Mouse (Mus musculus): ENCODE results near the gene Epha6.
"Not testable (repeated sequence)": the region's sequence is repeated elsewhere in the genome, so short reads cannot be mapped to it uniquely, and the experiment has no call there.

Epha6 gene

DNA sequence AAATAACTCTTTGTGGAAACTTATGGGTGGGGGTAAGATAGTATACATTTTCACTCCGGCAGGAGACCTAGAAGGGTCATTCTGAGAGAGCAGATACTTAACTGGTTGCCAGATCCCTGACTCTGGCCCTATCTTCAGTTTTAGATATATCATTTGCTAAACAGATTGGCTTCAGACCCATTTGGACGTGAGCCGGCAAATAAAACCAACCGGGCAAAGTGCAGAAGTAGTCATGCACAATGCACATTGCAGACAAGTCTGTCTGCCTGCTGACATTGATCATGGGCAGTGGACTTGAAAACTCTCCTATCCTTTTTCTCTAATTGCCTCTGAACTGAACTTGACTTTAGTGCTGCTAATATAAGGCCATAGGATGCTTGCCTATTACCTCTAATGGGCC, 681.6 kb downstream of the Epha6 start:
- no peak for DNase-seq (ENCODE audit: low spot score in 2 of 2)

DNA sequence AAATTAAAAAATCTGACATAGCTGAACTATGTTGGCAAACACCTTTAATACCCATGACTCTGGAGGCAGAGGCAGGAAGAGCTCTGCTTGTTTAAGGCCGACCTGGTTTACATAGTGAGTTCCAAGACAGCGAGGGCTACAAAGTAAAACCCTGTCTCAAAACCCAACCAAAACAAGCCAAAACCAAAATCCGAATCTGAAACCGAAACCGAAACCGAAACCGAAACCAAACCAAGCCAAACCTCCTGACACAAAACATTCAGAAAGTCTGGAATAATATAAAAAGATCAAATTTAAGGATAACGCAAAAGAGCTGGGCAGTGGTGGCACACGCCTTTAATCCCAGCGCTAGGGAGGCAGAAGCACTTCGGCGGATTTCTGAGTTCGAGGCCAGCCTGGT, 725.3 kb downstream of the Epha6 start:
- DNase-seq (ENCODE audit: low spot score in 2 of 2) = no peak

DNA sequence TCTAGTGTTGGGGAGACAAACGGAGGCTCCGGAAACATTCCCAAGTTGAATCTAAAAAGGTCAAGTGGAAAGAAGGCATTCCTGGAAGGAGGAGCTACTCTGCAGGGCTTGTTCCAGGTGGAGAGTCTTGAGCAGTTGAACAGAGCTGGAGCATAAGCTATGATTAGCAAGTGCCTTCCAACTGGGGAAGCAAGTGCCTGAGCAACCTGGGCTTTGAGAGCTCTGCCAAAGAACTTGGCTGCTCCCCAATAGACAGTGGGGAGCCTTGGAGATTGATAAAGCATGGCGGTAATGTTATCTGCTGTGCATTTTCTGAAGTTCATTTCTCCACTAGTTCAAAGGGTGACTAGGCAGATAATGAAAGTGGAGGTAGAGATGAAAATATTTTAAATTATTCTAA, 733.5 kb downstream of the Epha6 start:
- no peak for DNase-seq (ENCODE audit: low spot score in 2 of 2)

DNA sequence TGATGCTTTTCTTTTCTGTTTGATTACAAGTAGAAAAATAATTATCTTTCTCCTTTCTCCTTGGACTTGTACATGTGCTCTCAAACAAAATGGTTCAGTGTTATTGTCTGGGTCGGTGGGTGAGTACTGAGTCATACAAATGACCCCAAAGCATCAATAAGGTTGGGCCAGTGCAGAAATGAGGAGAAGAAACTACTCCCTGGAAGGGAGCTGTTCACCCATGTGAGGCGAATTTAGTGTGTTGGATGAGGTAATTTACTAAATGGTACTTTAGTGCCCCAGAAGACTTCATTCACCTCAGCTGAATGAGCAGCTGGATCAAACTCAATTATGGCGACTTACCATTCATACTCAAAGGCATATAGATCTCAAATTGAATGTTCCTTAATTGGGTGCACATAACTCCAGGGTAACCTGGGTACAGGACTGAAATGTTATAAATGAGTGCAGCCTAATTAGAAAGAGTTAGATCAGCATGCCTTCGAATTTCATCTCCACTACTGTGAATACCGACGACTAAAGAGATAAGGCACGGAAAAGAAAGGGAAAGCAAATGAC, 751.1 kb downstream of the Epha6 start:
- DNase-seq (ENCODE audit: low spot score in 2 of 2) = no peak

DNA sequence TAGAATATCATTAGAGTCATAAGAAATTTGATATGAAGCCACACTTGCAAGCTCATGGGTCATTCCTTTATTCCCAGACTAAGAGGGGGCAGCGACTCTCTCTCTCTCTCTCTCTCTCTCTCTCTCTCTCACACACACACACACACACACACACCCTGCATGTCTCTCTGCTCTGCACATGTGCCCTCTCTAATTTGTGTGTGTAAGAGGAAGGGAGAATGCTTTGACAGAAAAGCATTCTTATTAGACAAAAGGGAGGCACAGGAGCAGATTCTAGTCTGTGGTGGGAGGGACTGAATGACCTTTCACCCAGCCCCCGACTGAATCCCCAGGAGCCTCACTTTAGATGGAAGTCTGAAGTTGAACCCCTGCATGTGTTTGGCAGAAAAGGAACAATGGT, 752.6 kb downstream of the Epha6 start:
- no peak for DNase-seq (ENCODE audit: low spot score in 2 of 2)

DNA sequence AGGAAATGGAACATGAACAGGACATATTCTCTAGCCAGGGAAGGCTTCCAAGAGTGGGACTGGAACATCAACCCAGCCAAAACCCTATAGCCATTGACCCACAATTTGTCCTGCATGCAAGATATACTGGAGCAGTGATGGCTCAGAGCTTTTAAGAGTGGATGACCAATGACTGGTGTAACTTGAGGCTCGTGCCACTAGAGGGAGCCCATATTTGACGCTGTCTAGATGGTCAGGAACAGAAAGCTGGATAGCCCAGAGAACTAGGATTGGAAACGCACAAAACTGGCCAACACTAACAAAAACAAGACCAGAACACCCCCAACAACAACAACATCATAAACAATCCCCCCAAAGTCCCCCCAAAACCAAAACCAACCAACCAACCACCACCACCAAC, 758.8 kb downstream of the Epha6 start:
- DNase-seq (ENCODE audit: low spot score in 2 of 2) = no peak

DNA sequence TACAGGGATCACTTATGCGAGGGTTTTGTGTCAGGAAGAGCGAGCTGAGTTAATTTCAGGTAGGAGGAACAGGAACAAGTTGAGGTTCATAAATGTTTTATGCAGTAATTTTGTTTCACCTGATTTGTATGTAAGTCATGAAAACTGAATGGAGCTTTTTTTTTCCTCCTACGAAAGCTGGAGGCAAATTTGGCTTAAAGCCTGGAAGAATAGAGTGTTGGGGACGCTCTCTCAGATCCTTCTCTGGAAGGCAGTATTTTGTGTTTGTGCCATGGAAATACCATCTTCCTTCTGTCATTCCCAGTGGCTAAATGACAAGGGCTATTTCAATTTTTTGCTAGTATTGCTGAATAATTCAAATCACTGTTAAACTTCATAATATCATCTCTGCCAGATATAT, 768.6 kb downstream of the Epha6 start:
- no peak for DNase-seq (ENCODE audit: low spot score in 2 of 2)

DNA sequence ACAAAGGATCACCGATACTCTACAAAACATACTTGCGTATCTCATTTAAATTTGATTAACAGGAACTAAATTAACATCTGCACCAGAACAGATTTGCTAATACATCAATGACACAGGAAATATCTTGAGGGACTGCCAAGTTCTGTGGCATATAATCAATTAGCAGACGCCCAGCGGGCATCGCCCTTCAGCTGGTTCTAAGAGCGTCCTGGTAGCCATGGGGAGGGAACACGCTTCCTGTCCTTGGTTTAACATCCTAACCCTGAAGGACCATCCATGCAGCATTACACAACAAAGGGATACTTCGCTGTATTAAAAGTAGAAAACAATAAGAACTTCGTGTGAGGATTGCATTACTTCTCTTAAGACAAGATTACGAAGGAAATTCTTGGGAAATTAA, 769.0 kb downstream of the Epha6 start:
- no peak for DNase-seq (ENCODE audit: low spot score in 2 of 2)

DNA sequence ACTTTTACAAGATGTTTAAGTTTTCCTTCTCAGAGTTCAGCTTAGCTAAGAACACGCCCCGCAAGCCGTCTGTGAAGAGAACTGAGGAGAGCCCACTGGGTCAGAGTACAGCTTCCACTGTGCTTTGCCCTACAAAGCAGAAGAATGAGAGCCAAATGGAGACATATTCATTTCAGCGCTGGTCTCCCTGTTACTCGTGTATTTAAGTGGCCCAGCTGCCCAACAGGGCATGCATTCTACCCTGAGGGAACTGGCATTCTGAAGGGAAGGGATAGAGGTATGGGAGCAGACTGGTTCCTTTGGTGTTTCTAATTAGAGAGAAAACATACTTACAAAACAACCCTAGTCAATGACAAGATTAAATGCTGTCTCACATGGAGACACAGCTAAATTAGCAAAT, 772.9 kb downstream of the Epha6 start:
- DNase-seq (ENCODE audit: low spot score in 2 of 2) = no peak

DNA sequence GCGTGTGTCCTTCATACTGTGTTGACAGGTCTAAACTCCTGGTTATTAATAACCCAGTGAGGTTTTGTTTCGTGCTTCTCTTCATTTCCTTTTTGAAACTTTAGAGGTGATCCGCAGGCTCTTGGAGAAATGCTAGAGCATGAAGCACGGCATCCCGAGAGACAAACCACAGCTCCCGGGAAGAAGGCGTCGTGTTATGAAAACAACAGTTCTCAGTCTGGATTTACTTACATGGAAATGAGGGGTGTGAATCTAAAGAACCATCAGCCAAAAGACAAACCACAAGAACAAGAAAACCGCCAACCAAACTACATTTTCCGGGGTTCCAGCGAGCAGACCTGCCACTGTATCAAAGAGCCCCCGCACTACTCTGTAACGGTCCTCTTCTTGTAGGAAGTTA, 775.7 kb downstream of the Epha6 start:
- DNase-seq (ENCODE audit: low spot score in 2 of 2) = no peak

DNA sequence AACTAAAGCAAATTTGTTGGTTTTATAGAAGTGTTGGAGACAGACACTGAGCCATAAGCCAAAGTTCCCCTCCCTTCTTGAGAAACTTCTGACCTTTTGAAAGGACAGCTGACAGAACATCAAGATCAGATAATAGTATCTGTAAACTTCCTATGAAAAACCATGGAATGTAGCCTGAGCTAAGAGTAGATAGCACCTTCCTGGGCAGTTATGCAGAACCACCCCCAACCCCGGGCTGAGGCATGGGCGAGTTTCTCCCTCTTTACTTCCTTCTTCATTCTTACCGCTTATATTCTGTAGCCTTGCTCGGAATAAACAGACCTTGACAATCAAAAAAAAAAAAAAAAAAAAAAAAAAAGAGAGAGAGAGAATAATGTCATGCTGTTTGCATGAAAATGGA, 805.5 kb downstream of the Epha6 start:
- DNase-seq (ENCODE audit: low spot score in 2 of 2) = not testable (repeated sequence)

DNA sequence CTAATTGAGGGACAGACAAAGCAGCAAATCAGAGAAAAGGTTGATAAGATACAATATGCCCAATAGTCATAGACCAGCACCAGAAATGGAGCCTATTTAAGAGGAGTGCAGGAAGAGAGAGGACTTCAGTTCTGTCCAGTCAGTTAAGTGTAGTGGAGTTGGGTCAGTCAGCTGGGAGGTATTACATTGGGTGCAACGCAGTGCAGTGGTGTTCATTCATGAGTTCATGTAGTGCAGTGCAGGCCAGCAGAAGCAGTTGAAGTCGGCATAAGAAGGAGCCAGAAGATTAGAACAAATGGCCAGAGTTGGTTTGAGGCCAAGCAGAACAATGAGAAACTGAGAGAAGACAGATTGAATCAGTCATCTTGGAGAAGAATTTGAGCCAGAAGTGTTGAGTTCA, 833.0 kb downstream of the Epha6 start:
- no peak for DNase-seq (ENCODE audit: low spot score in 2 of 2)

DNA sequence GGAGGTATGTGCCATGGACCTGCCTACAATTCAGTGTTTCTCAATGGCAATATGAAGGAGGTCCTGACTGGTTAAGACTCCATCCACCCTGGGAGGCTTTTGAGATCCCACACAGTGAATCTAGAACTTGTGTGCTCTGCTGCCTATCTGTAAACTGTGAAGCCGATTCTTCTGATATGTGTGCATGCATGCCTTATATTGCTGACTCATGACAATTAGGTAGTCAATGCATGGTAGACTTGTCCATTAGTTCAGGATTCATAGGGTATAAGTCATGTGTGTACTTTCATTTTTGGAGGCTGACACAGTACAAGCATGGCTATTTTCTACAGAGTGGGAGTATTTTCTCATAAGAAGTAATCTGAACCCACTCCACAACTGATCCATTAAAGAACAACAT, 834.9 kb downstream of the Epha6 start:
- DNase-seq (ENCODE audit: low spot score in 2 of 2) = no peak

DNA sequence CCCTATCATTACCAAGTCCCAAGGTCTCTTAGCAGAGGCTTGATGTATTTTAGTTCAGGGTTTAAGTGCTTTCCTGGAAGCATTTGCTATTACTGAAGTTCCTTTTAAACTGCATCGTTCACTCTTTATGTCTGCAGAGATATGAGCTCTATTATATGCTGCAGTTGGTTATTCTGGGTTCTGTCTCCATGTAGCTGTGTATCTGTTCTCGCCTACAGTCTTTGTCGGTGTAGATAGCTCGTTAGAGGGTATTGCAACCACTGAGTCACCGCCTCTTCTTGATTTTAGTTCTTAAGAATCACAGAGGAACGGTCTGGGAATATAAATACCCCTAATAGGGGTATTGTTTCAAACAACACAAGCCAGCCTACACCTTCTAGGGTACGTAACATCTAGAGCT, 835.4 kb downstream of the Epha6 start:
- no peak for DNase-seq (ENCODE audit: low spot score in 2 of 2)

DNA sequence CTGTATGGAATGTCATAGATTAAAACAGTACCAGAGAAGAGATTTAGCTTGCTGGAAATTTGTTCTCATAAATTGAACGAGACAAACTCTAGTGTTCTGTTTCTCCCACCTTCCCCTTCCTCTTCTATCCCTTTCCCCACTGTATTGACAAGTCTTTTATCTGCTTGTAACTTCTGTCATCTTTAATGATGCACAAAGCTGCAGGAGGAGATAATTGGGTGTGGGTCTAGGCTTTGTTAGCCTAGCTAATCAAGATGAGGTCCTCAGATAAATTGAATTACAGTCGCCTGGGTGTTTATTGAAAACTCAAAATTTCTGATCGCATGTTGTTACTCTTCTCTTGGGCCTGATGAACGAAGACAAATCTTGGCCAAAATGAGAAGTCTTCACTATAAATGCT, 844.5 kb downstream of the Epha6 start:
- DNase-seq (ENCODE audit: low spot score in 2 of 2) = no peak

DNA sequence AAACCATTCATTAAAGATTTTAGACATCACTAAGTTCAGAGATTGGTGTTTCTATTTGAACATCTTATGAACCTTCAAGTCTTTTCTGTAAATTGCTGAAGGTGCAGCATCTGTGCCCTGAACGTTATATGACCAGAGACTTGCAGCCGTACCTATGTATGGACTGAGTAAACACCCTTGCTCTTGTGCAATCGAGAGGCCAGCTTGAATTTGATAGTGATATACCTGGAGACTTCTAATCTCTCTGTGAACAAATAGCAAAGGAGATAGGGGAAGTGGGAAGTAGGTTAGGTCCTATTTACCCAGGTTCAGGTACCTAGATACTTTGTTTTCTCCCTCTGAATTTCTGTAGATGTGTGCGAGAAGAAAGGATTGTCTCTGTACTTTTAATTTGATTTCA, 854.4 kb downstream of the Epha6 start:
- no peak for DNase-seq (ENCODE audit: low spot score in 2 of 2)

DNA sequence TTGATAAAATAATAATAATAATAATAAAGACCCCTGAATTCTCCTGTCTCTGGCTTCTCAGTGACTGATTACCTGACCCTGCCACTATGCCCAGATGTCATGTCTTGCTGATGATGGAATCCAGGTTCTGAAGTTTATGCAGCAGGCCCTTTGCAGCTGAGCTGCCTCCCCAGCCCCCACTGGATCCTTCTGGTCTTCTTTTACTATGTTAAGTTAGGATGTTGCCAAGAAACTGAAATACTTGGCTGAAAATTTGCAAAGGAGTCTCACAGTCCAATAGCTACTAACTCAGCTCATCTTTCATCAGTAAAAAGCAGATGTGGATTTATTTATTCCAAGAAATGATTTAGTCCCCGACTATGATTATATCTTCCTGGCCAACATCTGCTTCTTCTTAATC, 861.7 kb downstream of the Epha6 start:
- no peak for DNase-seq (ENCODE audit: low spot score in 2 of 2)

DNA sequence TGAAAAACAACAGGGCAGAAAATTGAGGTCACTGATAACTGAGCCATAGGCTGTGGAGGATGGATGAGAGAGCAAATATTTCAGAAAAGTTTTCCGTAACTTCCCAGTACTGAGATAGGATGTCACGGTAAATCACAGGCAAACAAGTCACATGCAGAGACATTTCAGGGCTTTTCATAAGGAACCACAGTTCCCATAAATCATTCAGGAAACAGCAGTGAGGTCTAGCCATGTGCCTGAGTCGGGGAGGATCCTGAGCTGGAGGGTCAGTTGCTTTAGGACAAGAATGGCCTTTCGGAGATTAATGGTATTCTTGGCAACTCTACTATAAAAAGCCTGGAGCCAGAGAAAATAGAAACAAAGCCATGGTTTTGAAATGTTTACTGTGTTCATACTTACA, 889.8 kb downstream of the Epha6 start:
- DNase-seq (ENCODE audit: low spot score in 2 of 2) = no peak

DNA sequence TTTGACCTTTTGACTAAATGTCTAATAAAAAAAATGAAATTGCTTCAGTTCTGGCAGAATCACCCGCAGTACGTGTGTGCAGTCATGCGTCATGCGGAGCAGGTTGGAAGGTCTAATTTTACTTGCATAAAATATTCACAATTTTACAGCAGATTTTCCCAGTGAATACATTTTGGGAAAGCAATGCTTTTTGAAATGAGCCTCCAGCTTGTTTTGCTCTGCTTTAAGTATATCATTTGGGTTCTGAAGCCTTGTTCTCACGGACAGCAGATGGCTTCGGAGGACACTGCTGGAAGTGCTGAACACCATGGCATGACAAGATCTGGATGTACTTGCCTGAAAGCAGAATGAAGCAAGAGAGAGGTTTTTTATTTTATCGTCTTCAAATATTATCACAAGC, 912.1 kb downstream of the Epha6 start:
- no peak for DNase-seq (ENCODE audit: low spot score in 2 of 2)

DNA sequence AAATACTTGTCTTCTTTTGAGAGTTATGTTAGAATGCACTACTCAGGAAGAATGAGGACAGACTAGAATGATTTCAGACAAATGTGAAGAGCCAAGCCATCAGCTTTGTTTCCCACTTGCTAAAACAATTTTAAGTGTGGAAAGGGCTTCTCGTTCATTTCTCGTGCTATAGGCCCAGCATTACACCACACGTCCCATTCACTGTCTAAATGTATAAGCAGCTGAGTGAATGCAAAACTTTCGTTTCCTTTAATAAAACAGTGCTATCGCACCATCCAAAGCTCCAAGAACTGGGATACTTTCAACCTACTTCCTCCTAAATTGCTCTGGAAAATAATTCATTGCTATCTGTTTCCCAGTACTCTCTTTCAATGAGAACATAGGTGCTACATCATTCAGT, 916.2 kb downstream of the Epha6 start:
- DNase-seq (ENCODE audit: low spot score in 2 of 2) = no peak

DNA sequence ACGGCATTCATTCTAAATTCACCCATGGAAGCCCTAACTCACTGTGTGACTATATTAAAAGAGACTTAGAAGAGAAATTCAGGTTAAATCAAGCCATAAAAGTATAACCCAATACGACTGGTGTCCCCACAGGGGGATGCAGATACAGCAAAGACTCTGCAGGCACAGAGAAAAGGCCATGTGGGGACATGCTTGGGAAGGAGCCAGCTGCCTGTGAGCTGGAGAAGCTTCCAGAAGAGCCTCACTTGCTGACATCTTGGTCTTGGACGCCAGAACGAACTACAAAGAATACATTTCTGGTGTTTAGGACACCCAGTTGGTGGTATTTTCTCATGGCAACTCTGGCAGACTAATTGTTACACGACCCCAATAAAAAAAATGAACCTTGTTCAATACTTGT, 920.2 kb downstream of the Epha6 start:
- no peak for DNase-seq (ENCODE audit: low spot score in 2 of 2)

DNA sequence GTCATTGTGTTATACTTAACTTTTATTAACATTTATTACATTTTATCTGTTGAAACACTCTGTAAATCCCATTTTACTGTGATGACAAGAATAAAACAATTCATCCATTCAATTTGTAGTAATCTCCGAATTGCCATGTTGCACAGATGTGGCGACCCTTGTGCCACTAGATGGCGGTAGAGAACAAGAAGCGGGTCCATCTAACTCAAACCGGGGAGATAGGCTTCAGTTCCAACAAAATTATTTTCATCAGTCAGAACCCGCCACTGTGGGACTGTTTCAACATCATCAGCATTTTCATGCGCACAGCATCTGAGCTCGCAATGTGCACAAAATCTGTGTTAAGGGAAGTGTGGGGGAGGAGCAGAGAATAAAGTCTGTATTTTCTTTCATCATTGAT, 921.9 kb downstream of the Epha6 start:
- DNase-seq (ENCODE audit: low spot score in 2 of 2) = peak; percentile 1 to 11

DNA sequence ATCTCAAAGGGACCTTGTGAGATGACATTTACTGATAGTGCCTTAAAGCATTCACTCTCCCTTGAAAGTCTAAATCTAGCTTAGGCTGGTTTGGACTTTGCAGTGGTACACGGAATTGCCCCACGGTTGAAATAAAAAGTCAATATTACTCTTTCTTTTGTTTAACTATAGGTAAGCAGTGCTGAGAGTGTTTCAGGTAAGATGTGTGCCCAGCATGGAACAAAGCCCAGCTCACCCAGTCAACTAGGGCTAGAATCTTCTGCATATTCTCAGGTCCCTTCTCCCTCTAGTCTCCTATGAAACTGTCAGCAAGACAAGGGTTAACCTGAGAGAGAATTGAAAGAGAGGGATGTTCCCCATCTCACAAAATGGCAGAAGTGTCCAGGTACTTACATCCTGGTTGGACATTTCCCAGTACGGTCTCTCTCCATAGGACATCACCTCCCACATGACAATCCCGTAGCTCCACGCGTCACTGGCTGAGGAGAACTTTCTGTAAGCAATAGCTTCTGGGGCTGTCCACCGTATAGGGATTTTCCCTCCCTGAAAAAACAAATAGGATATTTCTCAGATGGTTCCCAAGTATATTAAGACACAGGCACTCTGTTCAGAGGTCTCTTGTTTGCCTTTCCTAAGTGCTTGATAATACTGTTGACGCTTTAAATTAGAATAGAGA, 923.0 kb downstream of the Epha6 start:
- no peak for DNase-seq (ENCODE audit: low spot score in 2 of 2)

DNA sequence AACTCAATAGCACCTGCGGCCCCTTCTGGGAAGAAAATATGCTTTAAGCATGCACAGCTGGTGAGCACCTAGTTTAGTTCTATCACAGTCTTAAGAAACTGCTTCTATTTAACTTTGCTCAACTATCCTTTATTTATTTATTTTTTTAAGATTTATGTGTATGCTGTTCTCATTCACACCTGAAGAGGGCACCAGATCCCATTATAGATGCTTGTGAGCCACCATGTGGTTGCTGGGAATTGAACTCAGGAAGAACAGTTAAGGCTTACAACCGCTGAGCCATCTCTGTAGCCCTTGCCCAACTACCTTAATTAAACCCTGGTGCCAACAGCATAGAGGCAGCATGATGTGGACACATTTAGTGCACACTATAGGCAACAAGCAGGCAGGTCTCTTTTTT, 938.4 kb downstream of the Epha6 start:
- no peak for DNase-seq (ENCODE audit: low spot score in 2 of 2)
